Mouse (Mus musculus) urinary bladder, postnatal 36 days (tissue): ENCODE results near the gene Zfyve16.
A peak's percentile ranks its signal among the peaks of the same experiment; 100 is the strongest.

Source experiments
- DNase-seq, 2 experiments: peaks; one replicate each; pipeline ENCODE4 v3.0.0; 2022; ENCODE audit warnings: low spot score in 2 of 2, mixed read lengths in 1 of 2

Gene Zfyve16

DNA sequence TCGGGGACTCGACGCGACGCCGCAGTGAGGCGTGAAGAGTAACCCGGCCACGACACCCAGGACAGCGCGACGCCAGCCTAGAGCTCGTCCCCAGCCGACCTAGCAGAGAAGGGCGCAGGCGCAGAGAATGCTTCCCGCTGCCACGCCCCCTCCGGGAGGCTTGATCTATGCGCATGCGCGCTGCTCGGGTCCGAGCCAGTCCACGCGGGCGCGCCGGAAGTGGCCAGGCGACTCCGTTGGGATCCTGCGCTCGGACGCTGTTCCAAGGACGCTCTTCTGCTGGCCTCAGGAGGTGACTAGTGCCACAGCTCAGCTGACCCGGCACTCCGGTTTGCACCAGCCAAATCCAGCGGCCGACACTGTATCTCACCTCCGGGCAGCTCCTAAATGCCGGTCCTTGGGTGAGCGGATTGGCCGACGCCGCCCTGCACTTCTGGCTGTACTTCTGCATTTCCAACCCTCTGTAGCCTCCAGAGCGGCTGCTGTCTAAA, at the start of gene Zfyve16:
Gene Zfyve16 (minus strand): TSS at position 148 of the 491 bp plus-strand sequence.
- peak; percentile 94 to 95 for DNase-seq

DNA sequence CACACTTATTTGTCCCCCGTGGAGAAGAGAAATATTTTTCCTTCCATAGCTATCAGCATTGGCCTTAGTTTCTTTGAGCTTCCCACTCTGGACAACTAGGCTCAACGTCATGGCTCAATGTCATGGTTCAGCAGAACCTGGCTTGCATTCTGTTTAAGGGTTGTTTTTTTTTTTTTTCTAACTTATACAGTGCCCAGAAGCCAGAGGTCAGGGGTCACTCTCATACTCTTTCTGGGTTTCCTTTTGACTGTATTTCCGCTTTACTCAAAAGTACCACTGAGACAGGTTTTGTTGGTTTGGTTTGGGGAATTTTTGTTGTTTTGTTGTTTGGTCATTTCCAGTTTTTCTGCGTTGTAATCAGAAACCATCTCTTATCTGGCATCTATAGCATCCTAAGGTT, 47.5 kb upstream of the Zfyve16 start:
- no peak for DNase-seq

- no peak for DNase-seq
Measured at GRCm38 (mm10) chr13:92576688-92577087, 46.0 kb upstream of the Zfyve16 start.

DNA sequence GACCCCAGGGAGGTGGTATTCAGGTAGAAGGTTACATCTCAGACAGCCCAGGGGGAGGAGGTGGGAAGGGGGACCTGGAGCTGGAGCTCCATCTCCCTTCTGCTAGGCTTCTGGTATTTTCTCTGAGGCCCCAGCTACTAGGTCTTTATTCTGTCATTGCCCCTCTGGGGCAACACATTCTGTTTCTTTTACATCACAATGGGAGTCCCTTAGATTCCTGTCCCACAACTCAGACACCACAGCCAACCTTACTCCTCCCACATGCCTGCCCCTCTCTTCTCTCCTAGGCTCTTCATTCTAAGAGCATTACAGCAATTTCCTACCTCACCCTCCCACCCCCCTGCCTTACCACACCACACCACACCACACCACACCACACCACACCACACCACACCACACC, 45.4 kb upstream of the Zfyve16 start, which contains the start of gene Spz1:
Gene Spz1 (minus strand): TSS at position 101 of the 400 bp plus-strand sequence.
- no peak for DNase-seq

DNA sequence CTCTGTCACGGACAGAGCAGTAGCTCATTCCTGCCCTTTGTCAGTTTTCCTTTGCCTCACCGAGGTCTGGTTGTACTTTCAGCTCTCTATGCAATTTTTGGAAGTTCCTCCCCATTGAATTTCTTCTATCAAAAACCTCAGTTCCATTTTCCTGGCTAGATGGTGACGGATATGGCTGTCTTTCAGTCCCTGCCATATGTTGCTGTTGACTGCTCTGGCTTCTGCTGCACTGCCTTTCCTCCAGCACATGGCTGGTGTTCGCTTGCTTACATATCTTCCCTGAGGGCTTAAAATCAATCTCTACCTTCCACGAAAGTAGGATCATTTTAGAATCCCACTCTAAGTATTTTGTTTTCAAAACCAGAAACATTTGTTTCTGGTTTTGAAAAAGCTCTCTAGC, 28.8 kb upstream of the Zfyve16 start:
- DNase-seq, result no peak

- no peak for DNase-seq
Measured at GRCm38 (mm10) chr13:92557229-92557628, 26.6 kb upstream of the Zfyve16 start.

- no peak for DNase-seq
Measured at GRCm38 (mm10) chr13:92556458-92557126, 25.9 kb upstream of the Zfyve16 start.

DNA sequence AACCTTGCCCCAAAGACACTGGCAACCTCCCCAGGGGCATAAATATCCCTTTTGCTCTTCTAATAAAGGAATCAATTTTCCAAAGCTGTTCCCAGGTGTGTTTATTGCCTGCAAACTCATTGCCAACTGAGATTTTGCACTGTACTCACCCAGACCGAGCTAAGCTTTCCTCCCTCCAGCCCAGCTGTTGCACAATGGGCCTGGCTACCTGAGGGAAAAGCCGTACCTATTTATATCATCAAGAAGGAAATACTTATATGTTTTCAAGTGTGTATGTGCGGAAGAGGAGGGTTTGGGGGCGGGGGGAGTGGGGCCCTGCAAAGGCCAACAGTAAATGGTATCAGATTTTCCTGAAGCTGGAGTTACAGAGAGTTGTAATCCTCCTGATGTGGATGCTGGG, 16.4 kb upstream of the Zfyve16 start:
- DNase-seq, result no peak

GRCm38 (mm10) chr13:92540997-92541396, 10.3 kb upstream of the Zfyve16 start:
- DNase-seq, result no peak

DNA sequence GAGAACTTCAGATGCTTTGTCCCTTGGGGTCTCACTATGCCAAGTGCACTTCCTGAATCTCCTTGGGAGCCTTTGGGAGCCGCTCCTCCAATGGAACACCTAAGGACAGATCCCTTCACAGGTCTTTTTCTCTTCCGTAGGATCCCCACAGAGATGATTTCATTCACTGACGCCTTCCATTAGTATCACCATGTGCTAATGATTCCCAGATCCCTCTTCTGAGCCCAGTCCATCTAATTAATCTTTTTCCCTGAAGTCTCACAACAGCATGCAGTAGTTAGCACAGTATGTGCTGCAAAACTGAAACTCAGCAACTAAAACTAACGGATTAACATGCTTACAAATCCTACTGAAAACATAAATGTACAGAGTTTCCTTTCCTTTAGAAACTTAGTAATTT, 8.5 kb upstream of the Zfyve16 start:
- no peak for DNase-seq

DNA sequence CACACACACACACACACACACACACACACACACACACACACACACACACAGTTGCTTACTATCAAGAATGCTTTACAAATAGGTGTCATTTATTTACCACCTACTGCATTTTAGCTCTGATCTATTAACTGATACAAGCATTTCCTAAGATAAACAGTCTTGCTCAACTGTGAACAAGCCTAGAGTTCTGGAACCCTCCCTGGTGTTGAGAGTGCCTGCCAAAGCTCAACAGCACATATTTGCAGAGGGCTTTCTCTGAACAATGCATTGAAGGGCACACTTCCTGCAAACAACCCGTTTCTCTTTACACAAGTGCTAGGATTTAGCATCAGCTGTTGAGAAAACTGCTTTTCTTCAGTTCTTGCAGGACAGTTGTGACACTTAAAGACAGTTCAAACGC, 3.1 kb upstream of the Zfyve16 start:
- DNase-seq, result no peak

- DNase-seq, result no peak
Measured at GRCm38 (mm10) chr13:92532216-92532615, 1.5 kb upstream of the Zfyve16 start.

DNA sequence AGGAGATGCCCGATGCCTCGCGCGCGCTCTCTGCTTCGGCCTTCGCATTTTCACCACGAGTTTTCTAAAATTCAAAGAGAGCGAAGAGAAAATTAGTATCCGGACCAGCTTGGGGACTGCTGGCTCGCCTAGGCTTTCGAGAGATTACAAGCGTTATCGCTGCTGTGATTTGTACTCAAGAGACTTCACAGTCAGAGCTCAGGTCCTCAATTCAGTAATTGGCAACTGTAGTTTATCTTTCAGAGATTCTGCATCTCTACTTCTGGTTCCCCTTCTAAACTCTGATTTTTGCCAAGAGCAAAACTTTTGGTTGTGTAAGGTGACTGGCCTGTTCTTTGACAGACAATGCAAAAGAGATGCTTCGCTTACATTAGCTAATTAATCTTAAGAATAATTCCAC, 569 bp upstream of the Zfyve16 start:
- no peak for DNase-seq

DNA sequence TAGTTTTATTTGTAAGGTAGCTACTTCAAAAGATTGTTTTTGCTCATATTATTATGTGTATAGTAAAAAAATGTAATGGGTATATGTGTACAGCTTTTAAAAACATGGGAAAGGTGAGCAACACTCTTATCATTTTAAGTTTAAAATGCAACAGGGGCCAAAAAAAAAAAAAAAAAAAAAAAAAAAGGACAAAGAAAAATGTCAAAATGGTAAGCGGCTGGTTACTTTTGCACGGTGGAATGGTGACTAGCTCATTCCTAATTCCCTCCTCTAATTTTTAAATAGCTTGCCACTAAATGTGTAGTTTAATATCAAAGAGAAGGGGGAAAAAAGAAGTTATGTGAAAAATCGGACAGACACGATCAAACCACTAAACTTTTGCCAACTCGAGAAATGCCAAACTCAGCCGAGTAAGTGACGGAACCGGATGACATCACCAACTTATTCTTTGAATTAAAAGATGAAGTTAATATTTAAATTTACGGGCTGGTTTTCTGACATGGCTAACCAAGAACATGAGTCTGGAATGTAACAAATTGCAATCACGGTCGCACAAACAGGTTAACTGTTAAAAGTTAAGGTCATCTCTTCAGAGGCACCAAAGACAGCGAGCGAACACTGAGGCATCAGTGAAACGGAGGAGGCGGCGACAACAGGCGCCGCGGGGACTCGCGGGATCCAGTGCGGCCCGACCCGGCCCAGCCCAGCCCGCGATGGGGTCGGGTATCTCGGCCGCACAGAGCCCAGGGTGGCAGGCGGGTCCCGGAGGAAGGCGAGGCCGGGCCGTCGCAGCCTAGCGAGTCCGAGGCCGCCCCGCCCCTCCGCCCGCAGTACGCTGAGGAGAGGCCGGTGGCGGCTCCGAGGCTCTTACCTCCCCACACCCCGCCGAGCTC, 594 bp downstream of the Zfyve16 start:
- DNase-seq, result no peak

DNA sequence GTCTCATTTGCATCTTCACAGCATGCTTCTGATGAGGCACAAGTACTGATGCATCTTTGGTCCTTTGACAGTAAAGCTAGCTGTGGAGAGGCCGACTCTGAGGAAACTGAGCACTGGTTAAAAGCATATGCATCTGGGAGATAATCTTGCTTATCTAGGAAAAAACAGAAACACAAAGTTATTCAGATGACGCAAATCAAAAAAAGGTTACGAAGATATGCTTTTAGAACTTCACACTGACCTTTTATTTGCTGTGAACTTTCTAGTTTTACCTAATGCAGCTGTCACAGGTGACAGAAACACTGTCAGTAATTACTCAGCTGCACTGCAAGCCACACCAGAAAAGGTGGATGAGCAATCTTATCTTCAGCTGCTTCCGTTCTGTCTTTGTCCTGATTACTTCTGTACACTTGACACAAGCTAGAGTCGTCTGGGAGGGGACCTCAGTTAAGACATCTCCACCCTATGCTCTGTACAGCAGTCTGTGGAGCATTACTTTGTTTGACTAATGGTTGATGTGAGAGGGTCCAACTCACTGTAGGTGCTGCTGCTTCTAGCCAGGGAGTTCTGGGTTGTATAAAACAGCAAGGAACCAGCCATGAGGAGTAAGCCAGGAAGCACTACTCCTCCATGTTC, 7.4 kb downstream of the Zfyve16 start:
- no peak for DNase-seq

DNA sequence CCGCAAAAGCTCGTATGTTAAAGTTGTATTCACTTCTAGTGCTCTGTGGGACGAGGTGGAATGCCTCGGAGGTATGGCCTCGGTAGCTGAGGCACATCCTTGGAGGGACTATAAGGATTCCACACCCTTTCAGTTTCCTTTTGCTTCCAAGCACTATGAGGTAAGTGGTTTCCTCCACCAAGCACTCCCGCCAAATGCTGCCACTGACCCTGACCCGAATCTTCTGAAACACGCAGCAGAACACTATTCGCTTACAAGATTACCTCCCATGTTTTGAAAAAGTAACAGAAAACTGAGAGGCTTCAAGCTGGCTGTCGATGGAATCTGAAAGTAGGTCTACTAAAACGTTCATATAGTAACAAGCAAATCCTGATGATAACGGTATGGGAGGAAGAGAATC, 25.8 kb downstream of the Zfyve16 start:
- no peak for DNase-seq

DNA sequence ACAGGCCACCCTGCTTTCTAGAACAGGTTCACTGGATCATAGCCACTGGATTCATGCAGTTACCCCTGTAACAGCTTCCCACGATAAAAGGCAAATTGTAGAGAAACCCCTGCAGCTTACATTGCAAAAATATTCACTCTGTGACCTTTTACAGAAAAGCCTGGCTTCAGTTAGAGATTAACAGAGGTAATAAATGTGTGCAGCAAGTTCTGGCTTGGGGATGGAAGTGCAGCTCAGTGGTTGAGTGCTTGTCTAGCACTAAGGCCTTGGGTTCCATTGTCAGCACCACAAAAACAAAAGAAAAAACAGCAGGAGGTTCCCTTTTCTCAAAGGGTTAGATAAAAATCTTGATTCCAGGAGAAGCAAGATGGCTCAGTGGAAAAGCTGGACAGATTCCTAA, 38.7 kb downstream of the Zfyve16 start:
- no peak for DNase-seq

- no peak for DNase-seq
Measured at GRCm38 (mm10) chr13:92490817-92491216, 39.9 kb downstream of the Zfyve16 start.

DNA sequence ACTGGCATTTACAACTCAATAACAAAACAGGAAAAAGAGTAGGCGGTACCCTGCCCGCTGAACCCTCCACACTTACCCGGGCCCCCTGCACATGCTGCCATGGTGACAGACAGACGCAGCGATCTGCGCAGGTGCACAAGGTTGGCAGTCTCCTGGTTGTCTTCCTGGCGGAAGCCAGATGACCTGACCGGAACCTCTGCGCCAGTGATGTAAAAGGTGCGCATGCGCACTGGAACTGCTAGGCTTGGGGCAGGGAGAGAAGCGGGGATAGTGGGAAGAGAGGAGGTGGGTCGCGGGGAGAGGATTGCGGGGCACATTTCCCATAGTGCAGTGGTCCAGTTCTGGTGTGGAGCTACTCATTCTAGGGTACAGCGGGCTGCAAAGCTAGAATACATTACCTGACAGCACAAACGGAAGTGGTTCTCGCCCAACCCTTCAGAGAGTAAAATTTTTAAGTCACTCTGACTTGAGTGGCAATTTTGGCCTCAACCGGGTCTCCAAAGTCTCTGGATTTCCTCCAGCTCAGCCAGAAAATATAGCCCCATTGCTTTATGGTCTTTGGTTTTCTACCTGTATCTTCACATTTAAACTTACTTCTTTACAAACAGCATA, 46.7 kb downstream of the Zfyve16 start, which contains the start of gene Fam151b:
Gene Fam151b (minus strand): TSS at position 164 of the 612 bp plus-strand sequence.
- DNase-seq, result peak; percentile 77 to 88

DNA sequence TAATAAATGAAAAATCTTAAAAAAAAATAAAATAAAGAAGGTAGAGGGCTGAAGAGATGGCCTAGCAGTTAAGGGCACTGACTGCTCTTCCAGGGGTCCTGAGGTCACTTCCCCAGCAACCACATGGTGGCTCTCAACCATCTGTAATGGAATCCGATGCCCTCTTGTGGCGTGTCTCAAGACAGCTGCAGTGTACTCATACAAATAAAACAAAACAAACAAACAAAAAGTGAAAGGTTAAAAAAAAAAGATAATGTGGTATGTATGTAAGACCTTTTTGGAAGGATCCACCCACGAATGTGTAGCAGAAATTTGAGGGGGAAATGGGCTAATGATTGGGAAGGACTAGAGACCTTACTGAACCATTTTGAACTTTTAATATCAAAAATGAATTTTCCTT, 47.3 kb downstream of the Zfyve16 start:
- DNase-seq, result peak; percentile 8 to 39

- DNase-seq, result no peak
Measured at GRCm38 (mm10) chr13:92470151-92470550, 60.5 kb downstream of the Zfyve16 start.

GRCm38 (mm10) chr13:92469381-92469780, 61.3 kb downstream of the Zfyve16 start:
- DNase-seq, result no peak
